Mouse (Mus musculus) B cell, adult 2 months (primary cell): ENCODE measurements around the gene Tubd1.
"Not testable (repeated sequence)": the region's sequence is repeated elsewhere in the genome, so short reads cannot be mapped to it uniquely, and the experiment has no call there.

Source experiments
- DNase-seq, 2 experiments: peaks; one replicate each; pipeline ENCODE4 v3.0.0; 2022

Tubd1 gene

GRCm38 (mm10) chr11:86544639-86545299, at the start of gene Tubd1, which contains the start of gene Rps6kb1:
TSS of gene Tubd1 (plus strand) at chr11:86544991.
TSS of gene Rps6kb1 (minus strand) at chr11:86544805.
- DNase-seq: peak; percentile 96 to 97

GRCm38 (mm10) chr11:86497356-86497755, 47.4 kb upstream of the Tubd1 start:
- no peak for DNase-seq

- no peak for DNase-seq
Observed at GRCm38 (mm10) chr11:86497908-86498307, 46.9 kb upstream of the Tubd1 start.

GRCm38 (mm10) chr11:86500795-86501194, 44.0 kb upstream of the Tubd1 start:
- DNase-seq: no peak

GRCm38 (mm10) chr11:86503121-86503520, 41.7 kb upstream of the Tubd1 start:
- DNase-seq: no peak

- no peak for DNase-seq
Observed at GRCm38 (mm10) chr11:86507334-86507733, 37.5 kb upstream of the Tubd1 start.

- DNase-seq: no peak
Observed at GRCm38 (mm10) chr11:86507991-86508390, 36.8 kb upstream of the Tubd1 start.

GRCm38 (mm10) chr11:86516620-86517019, 28.2 kb upstream of the Tubd1 start:
- DNase-seq: no peak

GRCm38 (mm10) chr11:86517229-86517628, 27.6 kb upstream of the Tubd1 start:
- DNase-seq: no peak

- no peak for DNase-seq
Observed at GRCm38 (mm10) chr11:86519751-86520150, 25.0 kb upstream of the Tubd1 start.

- DNase-seq: no peak
Observed at GRCm38 (mm10) chr11:86527528-86527927, 17.3 kb upstream of the Tubd1 start.

- DNase-seq: peak; percentile 45 to 48
Observed at GRCm38 (mm10) chr11:86532834-86533233, 12.0 kb upstream of the Tubd1 start.

- DNase-seq: not testable (repeated sequence)
Observed at GRCm38 (mm10) chr11:86533302-86533701, 11.5 kb upstream of the Tubd1 start.

- no peak for DNase-seq
Observed at GRCm38 (mm10) chr11:86534201-86534910, 10.4 kb upstream of the Tubd1 start.

- no peak for DNase-seq
Observed at GRCm38 (mm10) chr11:86538786-86539185, 6.0 kb upstream of the Tubd1 start.

- DNase-seq: no peak
Observed at GRCm38 (mm10) chr11:86539716-86540475, 4.9 kb upstream of the Tubd1 start.

- DNase-seq: no peak
Observed at GRCm38 (mm10) chr11:86540476-86540845, 4.3 kb upstream of the Tubd1 start.

GRCm38 (mm10) chr11:86542851-86543250, 1.9 kb upstream of the Tubd1 start:
- DNase-seq: no peak

- no peak for DNase-seq
Observed at GRCm38 (mm10) chr11:86543960-86544638, 692 bp upstream of the Tubd1 start.

- DNase-seq: no peak
Observed at GRCm38 (mm10) chr11:86545556-86545955, 765 bp downstream of the Tubd1 start.

GRCm38 (mm10) chr11:86547412-86547811, 2.6 kb downstream of the Tubd1 start:
- peak; percentile 49 to 58 for DNase-seq

- peak; percentile 16 to 35 for DNase-seq
Observed at GRCm38 (mm10) chr11:86553525-86553924, 8.7 kb downstream of the Tubd1 start.

- DNase-seq: peak in 1 of 2 experiments; percentile 7
Observed at GRCm38 (mm10) chr11:86558258-86558657, 13.5 kb downstream of the Tubd1 start.
